Mouse (Mus musculus): ENCODE data around the gene Il12a. TPM values are rescaled to one million over a fixed set of nuclear protein-coding genes. Genes with fewer than 3 reads are reported as not detected.

Gene Il12a
- polyA plus RNA-seq (2017; shearing (Covaris generic)), result not detected

DNA sequence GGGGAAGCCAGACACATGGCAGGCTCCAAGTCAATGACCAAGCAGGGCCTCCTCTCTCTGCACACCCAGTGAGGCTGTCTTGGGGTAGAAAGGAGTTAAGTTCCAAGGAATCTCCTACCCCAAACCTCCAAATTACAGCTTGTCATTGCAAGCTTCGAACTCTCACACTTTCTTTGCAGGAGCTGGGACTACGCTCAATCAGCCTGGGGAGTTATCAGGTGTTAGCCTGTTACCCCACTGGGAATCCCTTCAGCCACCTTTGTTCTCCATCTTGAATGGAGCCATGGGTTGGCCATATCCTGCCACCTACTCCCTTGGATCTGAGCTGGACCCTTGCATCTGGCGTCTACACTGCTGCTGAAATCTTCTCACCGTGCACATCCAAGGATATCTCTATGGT, at the start of gene Il12a:
TSS of gene Il12a (plus strand) at position 301 of the 400 bp plus-strand sequence.

Other genes with a start within 250 kb of the Il12a start
- 3.1 TPM for gene 1110032F04Rik, start 178.9 kb downstream of the Il12a start, polyA plus RNA-seq (2017; shearing (Covaris generic))

Data from CD4-positive, CD25-positive, alpha-beta regulatory T cell, adult 9 weeks (primary cell).